Mouse (Mus musculus) CD4-positive helper T cell, adult 2 months (primary cell): ENCODE data around the gene Myo9a.
"Not testable (repeated sequence)": the region's sequence is repeated elsewhere in the genome, so short reads cannot be mapped to it uniquely, and the experiment has no call there.

Experiments
- DNase-seq: peaks from one replicate; pipeline ENCODE4 v3.0.0-alpha.2; 2012; ENCODE audit warnings: low read depth, missing footprints, low spot score

The Myo9a gene

DNA sequence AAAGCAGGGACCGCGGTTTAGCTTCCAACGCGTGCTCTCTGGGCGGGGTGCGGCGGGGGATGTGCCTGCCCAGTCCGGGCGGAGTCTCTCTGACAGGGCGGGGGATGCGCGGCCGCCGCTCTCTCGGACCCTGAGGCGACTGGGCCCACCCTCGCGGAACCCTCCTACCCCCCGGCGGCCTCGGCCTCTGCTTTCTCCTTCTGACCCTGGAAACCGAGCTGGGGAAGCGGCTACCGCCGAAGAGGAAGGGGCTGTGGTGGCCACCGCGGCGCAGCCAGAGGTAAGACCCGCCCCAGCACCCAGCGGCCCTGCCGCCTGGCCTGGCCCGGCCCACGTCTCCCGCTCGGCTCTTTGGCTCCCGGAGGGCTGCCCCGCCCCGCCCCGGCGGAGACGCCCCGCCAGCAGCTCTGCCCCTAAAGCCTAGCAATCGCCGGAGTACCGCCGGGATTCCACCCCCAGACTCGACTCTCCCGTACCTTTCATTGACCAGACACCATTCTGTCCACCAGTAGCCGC, 428 bp downstream of the Myo9a start:
- peak; percentile 86 for DNase-seq

DNA sequence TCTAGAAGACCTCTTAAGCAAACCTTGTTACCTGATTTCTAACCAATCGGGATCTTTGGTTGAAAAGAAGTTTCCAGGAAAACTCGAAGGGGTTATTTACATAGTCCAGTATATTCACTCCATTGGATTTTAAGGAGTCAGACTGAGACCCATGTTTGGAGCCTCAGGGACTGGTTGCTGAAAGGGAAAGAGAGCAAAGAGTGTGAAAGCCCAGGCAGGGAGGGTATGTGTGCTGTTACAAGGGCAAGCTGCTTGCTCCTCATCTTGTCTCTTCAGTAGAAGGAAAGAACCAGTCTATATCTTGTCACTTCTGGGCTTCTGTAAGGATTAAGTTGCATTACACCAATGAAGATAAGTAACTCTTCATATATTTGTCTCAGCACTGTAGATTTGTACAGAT, 1.3 kb downstream of the Myo9a start:
- peak; percentile 12 for DNase-seq

GRCm38 (mm10) chr9:59755199-59755598, 4.5 kb downstream of the Myo9a start:
- no peak for DNase-seq

- DNase-seq: not testable (repeated sequence)
These were observed 6.3 kb downstream of the Myo9a start for GRCm38 (mm10) chr9:59757016-59757415.

DNA sequence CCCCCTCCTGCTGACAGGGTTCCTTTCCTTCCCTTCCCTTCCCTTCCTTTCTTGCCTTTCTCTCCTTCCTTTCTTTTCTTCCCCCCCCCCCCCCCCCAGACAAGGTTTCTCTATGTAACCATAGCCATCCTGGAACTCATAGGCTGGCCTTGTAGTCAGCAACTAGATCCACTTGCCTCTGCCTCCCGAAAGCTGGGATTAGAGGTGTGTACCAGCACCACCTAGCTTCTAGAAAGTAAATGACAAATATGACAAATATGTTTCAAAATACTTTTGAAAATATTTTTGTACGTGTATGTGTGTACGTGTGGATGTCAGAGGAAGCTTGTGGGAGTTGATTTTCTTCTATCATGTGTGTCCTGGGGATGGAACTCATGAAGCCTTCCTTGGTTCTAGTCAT, 9.8 kb downstream of the Myo9a start:
- peak; percentile 16 for DNase-seq

GRCm38 (mm10) chr9:59766966-59767461, 16.3 kb downstream of the Myo9a start:
- not testable (repeated sequence) for DNase-seq

DNA sequence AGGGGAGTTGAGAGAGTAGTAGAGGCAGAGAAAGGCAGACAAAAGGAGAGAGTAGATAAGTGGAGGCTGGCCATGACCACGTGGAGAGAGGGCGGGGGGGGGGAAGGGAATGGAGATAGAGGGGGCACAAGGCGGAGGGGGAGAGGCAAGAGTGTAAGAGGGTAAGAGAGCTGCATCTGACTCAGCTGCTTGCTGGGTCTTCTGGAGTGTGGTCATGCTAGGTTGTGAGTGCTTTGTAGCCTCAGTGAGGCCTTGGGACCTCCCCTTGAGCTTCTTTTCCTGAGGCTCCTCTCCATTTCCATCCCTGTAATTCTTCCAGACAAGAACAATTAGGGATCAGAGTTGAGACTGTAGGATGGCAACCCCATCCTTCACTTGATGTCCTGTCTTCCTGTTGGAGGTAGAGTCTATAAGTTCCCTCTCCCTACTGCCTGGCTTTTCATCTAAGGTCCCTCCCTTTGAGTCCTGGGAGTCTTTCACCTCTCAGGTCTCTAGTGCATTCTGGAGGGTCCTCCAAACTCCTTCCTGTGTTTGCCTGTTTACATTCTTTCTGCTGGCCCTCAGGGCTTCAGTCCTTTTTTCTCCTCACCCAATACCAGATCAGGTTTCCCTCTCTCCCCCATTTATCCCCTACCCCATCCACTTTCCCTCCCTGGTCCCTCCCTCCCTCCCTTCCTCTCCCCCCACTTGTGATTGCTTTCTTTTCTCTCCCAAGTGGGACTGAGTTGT, 55.5 kb downstream of the Myo9a start:
- not testable (repeated sequence) for DNase-seq

GRCm38 (mm10) chr9:59884551-59884950, 133.9 kb downstream of the Myo9a start:
- DNase-seq: no peak

DNA sequence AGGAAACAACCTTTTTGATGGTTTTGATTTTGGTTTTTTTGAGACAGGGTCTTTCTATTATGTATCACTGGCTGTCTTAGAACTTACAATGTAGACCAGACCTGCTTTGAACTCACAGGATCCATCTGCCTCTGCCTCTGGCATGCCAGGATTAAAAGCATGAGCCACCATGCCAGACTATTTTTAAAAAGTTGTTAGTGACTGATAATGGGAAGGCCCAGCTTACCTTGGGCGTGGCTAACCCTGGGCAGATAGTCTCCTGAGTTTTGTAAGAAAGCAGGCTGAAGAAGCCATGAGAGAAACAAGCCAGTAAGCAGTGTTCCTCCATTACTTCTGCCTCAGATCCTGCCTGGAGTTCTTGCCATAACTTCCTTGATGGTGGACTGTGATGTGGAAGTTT, 152.7 kb downstream of the Myo9a start:
- no peak for DNase-seq

DNA sequence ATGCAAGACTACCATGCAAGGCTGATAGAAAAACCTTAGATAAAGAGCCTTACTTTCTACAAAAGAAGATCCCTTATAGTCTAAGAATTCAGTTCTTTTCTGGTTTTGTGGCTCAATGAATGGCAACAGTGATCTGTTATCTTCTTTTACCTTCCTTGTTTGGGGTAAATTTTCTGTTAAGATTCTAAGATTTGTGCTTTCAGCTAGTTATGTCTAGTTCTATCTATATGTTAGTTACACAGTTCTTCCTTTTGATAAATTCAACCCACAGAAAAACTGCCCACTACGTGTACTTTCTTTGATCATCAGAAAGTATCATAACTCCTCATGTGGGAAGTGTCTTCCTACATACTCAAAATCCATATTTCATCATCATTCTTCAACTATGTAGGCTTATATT, 164.1 kb downstream of the Myo9a start:
- no peak for DNase-seq

DNA sequence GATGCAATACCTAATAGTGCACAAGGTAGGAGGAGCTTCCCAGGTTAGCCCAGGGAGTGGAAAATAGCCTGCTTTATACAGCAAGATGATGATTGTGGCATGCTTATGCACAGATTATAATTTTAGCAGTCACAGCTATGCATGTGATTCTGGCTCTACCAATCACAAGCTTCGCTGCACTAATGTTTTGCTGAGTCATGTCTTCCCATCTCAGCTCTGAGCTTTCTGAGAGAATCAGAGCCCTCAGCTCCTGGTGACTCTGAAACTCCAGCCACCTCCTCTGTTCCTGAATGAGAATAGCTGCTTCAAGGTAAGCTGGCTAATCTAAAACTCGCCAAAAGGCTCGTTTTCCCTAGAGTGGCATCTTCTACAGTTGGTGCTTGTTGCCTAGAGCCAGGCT, 179.6 kb downstream of the Myo9a start:
- no peak for DNase-seq

DNA sequence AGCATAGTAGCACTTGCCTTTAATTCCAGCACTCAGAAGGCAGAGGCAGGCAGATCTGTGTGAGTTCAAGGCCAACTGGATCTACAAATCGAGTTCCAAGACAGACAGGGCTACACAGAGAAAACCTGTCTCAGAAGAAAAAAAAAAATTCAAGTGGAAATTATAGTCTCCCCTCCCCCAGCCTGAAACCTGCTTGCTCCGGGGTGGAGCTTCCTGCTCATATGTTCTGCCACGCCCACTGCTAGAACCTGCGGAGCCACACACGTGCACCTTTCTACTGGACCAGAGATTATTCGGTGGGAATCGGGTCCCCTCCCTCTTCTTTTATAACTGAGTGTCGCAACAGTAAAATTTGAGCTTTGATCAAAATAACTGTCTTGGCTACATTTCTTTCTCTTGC, 185.2 kb downstream of the Myo9a start:
- DNase-seq: peak; percentile 66

GRCm38 (mm10) chr9:59938529-59938928, 187.8 kb downstream of the Myo9a start:
- peak; percentile 42 for DNase-seq

DNA sequence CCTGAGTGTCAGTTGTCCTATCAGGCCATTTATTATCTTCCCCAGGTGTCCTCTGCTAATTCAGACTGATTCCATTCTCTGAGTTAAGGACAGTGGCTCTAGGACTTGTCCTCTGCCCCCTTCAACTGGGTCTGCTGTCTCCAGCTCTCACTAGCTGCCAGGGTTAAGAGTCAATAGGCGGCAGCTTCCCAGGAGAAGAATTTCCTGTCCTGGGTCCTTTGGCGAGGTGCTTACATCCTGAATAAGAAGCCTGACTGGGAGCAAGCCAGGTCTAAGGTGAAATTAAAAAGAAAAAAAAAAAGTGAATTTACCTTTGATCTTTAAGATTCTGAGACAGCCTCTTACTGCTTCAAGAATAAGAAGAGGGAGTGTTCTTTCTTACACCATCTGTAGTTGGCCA, 189.0 kb downstream of the Myo9a start:
- DNase-seq: no peak

- peak; percentile 82 for DNase-seq
These were observed 190.5 kb downstream of the Myo9a start for GRCm38 (mm10) chr9:59940913-59941884.

- DNase-seq: peak; percentile 92
These were observed 191.2 kb downstream of the Myo9a start for GRCm38 (mm10) chr9:59941885-59942350.

GRCm38 (mm10) chr9:59942501-59943085, 191.9 kb downstream of the Myo9a start:
- no peak for DNase-seq

DNA sequence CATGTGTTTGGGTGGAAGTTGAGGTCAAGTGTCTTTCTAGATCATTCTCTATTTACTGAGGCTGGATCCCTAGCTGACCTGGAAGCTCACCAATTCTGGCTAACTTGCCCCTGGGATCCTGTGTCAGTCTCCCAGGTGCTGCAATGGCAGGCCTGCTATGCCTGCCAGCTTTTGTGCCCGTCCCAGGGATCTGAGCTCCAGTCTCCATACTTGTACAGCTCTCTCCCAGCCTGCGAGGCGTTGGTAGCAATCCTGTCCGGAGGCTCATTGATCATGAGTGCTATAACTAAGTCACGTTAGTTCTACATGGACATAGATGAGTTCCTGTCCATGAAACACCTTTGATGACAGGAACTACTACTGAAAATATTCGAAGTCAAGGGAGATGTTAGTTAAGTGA, 193.1 kb downstream of the Myo9a start:
- no peak for DNase-seq

GRCm38 (mm10) chr9:59945241-59945640, 194.5 kb downstream of the Myo9a start:
- no peak for DNase-seq

DNA sequence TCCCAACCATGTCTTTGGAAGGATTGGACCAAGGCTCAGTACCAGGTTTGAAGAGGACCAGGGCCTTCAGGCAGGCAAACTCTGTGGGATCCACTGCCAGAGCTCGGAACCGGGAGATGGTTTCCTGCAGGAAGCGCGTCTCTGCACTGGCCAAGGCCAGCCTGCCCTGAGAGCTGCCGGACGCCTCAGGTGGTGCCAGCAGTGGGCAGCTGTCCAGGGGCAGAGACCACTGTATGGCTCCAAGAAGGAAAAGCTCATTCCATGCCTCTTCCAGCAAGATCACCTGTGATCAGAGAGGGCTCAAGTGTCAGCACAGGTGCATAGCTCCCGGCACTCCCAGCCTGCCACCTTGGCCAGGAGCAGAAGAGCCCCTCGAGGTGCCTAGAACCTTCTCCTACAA, 196.6 kb downstream of the Myo9a start:
- no peak for DNase-seq

GRCm38 (mm10) chr9:59948226-59948625, 197.5 kb downstream of the Myo9a start:
- no peak for DNase-seq
